Mouse (Mus musculus): ENCODE results near the gene Fam53b. TPM values are rescaled to one million over a fixed set of nuclear protein-coding genes. Genes with fewer than 3 reads are reported as not detected.

Fam53b gene
- polyA plus RNA-seq, 1 experiment from 2014 or later, result 20.4 TPM

DNA sequence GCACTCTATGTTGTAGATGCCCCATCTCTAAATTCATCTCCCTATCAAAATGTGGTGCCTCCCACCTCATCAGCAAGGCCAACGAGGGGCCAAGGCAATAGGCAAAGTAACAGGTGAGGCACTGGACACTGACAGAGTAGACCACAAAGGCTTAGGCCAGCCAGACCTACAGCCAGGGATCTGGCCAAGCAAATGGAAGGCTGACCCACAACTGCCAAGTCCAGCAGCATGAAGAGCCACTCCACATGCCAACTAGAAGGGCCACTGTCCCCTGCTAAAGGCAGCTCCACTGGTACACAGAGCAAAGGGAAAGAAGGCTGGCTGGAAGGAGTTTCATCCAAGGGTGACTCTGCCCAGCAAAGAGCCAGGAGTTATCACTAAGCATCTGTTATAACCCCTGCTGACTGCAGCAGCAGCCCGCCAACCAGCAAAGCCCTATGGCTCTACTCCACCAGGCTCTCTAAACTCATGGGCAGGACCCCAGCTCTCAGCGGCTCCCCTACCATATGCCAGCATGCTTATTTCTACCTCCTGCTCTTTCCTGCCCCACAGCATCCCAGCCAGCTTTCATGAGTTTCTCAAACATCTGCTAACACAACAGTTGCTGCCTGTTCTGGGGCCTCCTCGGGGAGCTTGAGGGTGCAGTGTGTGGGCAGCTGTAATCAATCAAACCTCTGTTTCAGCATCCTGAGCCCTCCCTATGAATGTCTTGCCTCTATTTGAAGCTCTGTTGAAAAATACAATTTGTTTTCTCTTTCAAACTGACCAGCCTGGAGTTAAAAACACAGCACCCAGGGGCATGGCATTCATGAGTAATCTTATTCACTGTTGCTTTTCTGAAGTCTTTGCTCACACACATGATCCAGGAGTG, 59.9 kb downstream of the Fam53b start:
- Histone ChIP-seq H3K27me3 (replicated peaks; ENCODE audit: control insufficient read depth, insufficient read depth, low read length) (no peaks in the 10 kb centered on the region), H3K9ac (ENCODE audit: low read depth, low read length) (no peak overlapping the region), H3K4me3 (ENCODE audit: low read depth, low read length) (no peak overlapping the region), H3K4me1 (replicated peaks; ENCODE audit: control insufficient read depth, insufficient read depth, low read length) (0 out of 2 replicates have a peak, but pooled peaks cover 7% of the 10 kb centered on the region), H3K27ac (ENCODE audit: low read depth, low read length) (no peak overlapping the region), H3K9me3 (ENCODE audit: control insufficient read depth, low read length) (no peaks in the 10 kb centered on the region), H3K36me3 (ENCODE audit: control insufficient read depth, insufficient read depth, low read length) (peaks cover 8% of the 10 kb centered on the region), H3K4me2 (no peak overlapping the region)
- no peak for DNase-seq (ENCODE audit: low spot score)
- ATAC-seq (replicated peaks; ENCODE audit: low FRiP score), result 0 out of 2 replicates have a peak, but pooled peaks have one; percentile 30
- 68% methylated on average over 4 of the region's 4 CpGs for WGBS

DNA sequence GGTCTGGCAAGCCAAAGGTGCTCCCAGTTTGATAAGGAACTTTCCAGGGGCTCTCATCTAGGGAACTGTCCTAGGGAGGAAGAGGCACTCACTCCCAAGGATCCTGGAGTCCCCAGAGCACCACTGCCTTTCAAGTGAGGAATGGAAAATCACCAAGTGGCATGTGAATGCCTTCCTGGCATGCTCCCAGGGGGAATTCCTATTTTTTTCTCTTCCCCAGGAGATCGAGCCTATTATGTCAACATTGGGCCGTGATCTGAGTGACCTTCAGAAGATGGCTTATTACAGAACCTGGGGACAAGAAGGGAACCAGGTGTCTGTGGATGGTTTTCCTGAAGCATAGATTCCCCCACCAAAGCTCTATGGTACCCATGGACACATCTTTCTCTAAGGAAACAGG, 62.0 kb downstream of the Fam53b start:
- no peak overlapping the region for H3K4me2 ChIP-seq
- WGBS, result 79% methylated on average over 2 of the region's 2 CpGs
- ATAC-seq (replicated peaks; ENCODE audit: low FRiP score), result no peak
- no peak overlapping the region for H3K27ac ChIP-seq (ENCODE audit: low read depth, low read length)
- H3K27me3 ChIP-seq (replicated peaks; ENCODE audit: control insufficient read depth, insufficient read depth, low read length), result no peaks in the 10 kb centered on the region
- no peak overlapping the region for H3K4me3 ChIP-seq (ENCODE audit: low read depth, low read length)
- H3K9me3 ChIP-seq (ENCODE audit: control insufficient read depth, low read length), result no peaks in the 10 kb centered on the region
- no peak overlapping the region for H3K9ac ChIP-seq (ENCODE audit: low read depth, low read length)
- no peak for DNase-seq (ENCODE audit: low spot score)
- no peaks in the 10 kb centered on the region for H3K36me3 ChIP-seq (ENCODE audit: control insufficient read depth, insufficient read depth, low read length)
- H3K4me1 ChIP-seq (replicated peaks; ENCODE audit: control insufficient read depth, insufficient read depth, low read length), result 0 out of 2 replicates have a peak, but pooled peaks cover 7% of the 10 kb centered on the region

- DNase-seq (ENCODE audit: low spot score) (no peak), ATAC-seq (replicated peaks; ENCODE audit: low FRiP score) (no peak)
- no peak overlapping the region for H3K27ac ChIP-seq (ENCODE audit: low read depth, low read length)
- no peaks in the 10 kb centered on the region for H3K27me3 ChIP-seq (replicated peaks; ENCODE audit: control insufficient read depth, insufficient read depth, low read length)
- 0 out of 2 replicates have a peak, but pooled peaks cover 3% of the 10 kb centered on the region for H3K4me1 ChIP-seq (replicated peaks; ENCODE audit: control insufficient read depth, insufficient read depth, low read length)
- no peaks in the 10 kb centered on the region for H3K9me3 ChIP-seq (ENCODE audit: control insufficient read depth, low read length)
- no peaks in the 10 kb centered on the region for H3K36me3 ChIP-seq (ENCODE audit: control insufficient read depth, insufficient read depth, low read length)
- H3K9ac ChIP-seq (ENCODE audit: low read depth, low read length), result no peak overlapping the region
- H3K4me3 ChIP-seq (ENCODE audit: low read depth, low read length), result no peak overlapping the region
- no peak overlapping the region for H3K4me2 ChIP-seq
- 90% methylated on average over 11 of the region's 11 CpGs for WGBS
These were observed 64.2 kb downstream of the Fam53b start for GRCm38 (mm10) chr7:132749504-132749903.

DNA sequence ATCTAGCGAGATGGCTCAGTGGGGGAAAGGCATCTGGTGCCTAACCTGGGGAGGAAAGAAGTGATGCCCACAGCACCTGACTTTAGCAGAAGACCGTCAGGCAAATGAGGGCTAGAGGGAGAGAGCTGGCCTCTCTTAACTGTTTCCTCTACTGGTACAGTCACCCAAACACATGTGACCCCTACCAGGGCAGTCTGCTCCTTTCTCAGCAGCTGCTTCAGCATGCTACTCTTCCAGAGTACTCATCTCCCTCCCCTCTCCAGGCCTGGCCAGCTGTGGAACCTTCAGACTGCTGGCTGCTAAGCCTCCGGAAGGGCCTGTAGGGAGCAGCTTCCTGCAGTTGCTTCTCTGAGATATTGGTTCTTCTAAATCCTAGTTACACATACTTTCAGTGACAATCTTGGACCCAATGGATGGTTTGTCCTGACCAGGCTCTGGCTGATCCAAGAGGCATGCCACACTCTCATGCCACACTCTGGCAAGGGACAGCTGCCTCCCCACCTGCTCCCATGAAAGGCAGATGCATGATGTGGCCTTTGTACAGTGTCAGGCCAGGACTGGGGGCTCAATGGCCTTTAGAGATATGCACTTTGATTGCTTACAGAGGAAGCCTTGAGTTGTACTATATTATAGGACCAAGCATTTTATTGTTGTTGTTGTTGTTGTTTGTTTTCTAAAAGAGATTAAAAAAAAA, 65.5 kb downstream of the Fam53b start:
- Histone ChIP-seq H3K27ac (ENCODE audit: low read depth, low read length) (no peak overlapping the region), H3K4me2 (no peak overlapping the region), H3K9ac (ENCODE audit: low read depth, low read length) (no peak overlapping the region), H3K27me3 (replicated peaks; ENCODE audit: control insufficient read depth, insufficient read depth, low read length) (no peaks in the 10 kb centered on the region), H3K9me3 (ENCODE audit: control insufficient read depth, low read length) (no peaks in the 10 kb centered on the region), H3K36me3 (ENCODE audit: control insufficient read depth, insufficient read depth, low read length) (no peaks in the 10 kb centered on the region), H3K4me3 (ENCODE audit: low read depth, low read length) (no peak overlapping the region), H3K4me1 (replicated peaks; ENCODE audit: control insufficient read depth, insufficient read depth, low read length) (no peaks in the 10 kb centered on the region)
- ATAC-seq (replicated peaks; ENCODE audit: low FRiP score) (no peak), DNase-seq (ENCODE audit: low spot score) (no peak)
- WGBS, result 77% methylated on average over 3 of the region's 3 CpGs

DNA sequence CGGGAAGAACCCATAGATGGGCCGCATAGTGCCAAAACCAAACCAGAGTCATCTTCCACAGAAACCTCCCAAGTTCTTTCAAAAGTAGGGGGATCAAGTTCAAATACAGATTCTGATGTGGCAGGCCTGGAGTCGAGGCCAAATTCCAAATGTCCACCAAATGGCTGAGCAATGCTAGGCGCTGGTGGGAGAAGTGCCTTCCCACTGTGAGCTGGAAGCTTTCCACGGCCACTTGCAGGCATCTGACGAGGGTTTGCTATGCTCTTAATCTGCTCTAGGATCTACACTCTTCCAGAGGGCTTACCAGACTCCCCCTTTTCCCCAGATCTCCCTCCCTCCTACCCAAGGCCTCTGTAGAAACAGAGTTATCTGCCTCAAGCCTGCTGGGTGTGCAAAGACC, 66.6 kb downstream of the Fam53b start:
- Histone ChIP-seq H3K9me3 (ENCODE audit: control insufficient read depth, low read length) (no peaks in the 10 kb centered on the region), H3K27ac (ENCODE audit: low read depth, low read length) (no peak overlapping the region), H3K27me3 (replicated peaks; ENCODE audit: control insufficient read depth, insufficient read depth, low read length) (no peaks in the 10 kb centered on the region), H3K4me2 (no peak overlapping the region), H3K4me1 (replicated peaks; ENCODE audit: control insufficient read depth, insufficient read depth, low read length) (no peaks in the 10 kb centered on the region; the same call in 1 of the 2 replicates), H3K4me3 (ENCODE audit: low read depth, low read length) (no peak overlapping the region), H3K36me3 (ENCODE audit: control insufficient read depth, insufficient read depth, low read length) (no peaks in the 10 kb centered on the region), H3K9ac (ENCODE audit: low read depth, low read length) (no peak overlapping the region)
- DNase-seq (ENCODE audit: low spot score), result no peak
- no peak for ATAC-seq (replicated peaks; ENCODE audit: low FRiP score)
- WGBS, result 78% methylated on average over 6 of the region's 6 CpGs

DNA sequence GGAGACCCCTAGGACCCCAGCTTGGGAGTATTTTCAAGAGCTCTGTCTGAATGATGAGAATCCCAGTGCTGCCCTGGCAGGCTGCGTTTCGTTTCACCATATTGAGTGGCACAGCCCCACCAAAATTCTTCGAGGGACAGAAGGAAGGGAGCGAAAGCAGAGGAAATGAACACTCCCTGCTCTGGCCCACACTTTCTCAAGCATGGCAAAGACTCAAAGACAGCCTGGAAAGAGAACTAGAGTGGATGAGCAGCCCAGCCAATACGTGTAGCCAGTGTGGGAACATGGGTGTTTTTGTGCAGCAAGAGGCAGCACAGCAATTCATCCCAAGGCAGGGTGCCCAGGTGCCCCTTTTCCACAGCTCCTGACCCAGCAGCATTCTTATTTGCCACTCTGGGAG, 70.8 kb downstream of the Fam53b start:
- no peak overlapping the region for H3K4me3 ChIP-seq (ENCODE audit: low read depth, low read length)

GRCm38 (mm10) chr7:132739829-132740228, 73.9 kb downstream of the Fam53b start:
- peaks cover 51% of the 10 kb centered on the region for H3K4me1 ChIP-seq (replicated peaks; ENCODE audit: control insufficient read depth, insufficient read depth, low read length)
- H3K4me2 ChIP-seq, result peak overlapping the region; percentile 50
- H3K36me3 ChIP-seq (ENCODE audit: control insufficient read depth, insufficient read depth, low read length), result no peaks in the 10 kb centered on the region

More for the DNA sequence above, 70.8 kb downstream of the Fam53b start:
- ATAC-seq (replicated peaks; ENCODE audit: low FRiP score), result no peak
- Histone ChIP-seq H3K4me2 (no peak overlapping the region), H3K27ac (ENCODE audit: low read depth, low read length) (no peak overlapping the region), H3K9ac (ENCODE audit: low read depth, low read length) (no peak overlapping the region), H3K36me3 (ENCODE audit: control insufficient read depth, insufficient read depth, low read length) (no peaks in the 10 kb centered on the region), H3K4me1 (replicated peaks; ENCODE audit: control insufficient read depth, insufficient read depth, low read length) (peaks cover 23% of the 10 kb centered on the region), H3K27me3 (replicated peaks; ENCODE audit: control insufficient read depth, insufficient read depth, low read length) (no peaks in the 10 kb centered on the region), H3K9me3 (ENCODE audit: control insufficient read depth, low read length) (no peaks in the 10 kb centered on the region)
- WGBS, result 89% methylated on average over 5 of the region's 5 CpGs
- no peak for DNase-seq (ENCODE audit: low spot score)

GRCm38 (mm10) chr7:132738844-132739243, 74.8 kb downstream of the Fam53b start:
- no peaks in the 10 kb centered on the region for H3K36me3 ChIP-seq (ENCODE audit: control insufficient read depth, insufficient read depth, low read length)
- peak overlapping the region; percentile 50 for H3K4me2 ChIP-seq
- peak overlapping the region; percentile 75 for H3K27ac ChIP-seq (ENCODE audit: low read depth, low read length)
- H3K27me3 ChIP-seq (replicated peaks; ENCODE audit: control insufficient read depth, insufficient read depth, low read length), result no peaks in the 10 kb centered on the region
- H3K4me3 ChIP-seq (ENCODE audit: low read depth, low read length), result no peak overlapping the region
- no peaks in the 10 kb centered on the region for H3K9me3 ChIP-seq (ENCODE audit: control insufficient read depth, low read length)
- 72% methylated on average over 6 of the region's 6 CpGs for WGBS
- no peak for DNase-seq (ENCODE audit: low spot score)
- ATAC-seq (replicated peaks; ENCODE audit: low FRiP score), result peak; percentile 79
- H3K9ac ChIP-seq (ENCODE audit: low read depth, low read length), result peak overlapping the region; percentile 47; the same call in 1 of the 2 replicates
- peaks cover 53% of the 10 kb centered on the region for H3K4me1 ChIP-seq (replicated peaks; ENCODE audit: control insufficient read depth, insufficient read depth, low read length)

More at GRCm38 (mm10) chr7:132739829-132740228, 73.9 kb downstream of the Fam53b start:
- Histone ChIP-seq H3K4me3 (ENCODE audit: low read depth, low read length) (no peak overlapping the region), H3K9ac (ENCODE audit: low read depth, low read length) (no peak overlapping the region), H3K27ac (ENCODE audit: low read depth, low read length) (peak overlapping the region; percentile 27), H3K27me3 (replicated peaks; ENCODE audit: control insufficient read depth, insufficient read depth, low read length) (no peaks in the 10 kb centered on the region), H3K9me3 (ENCODE audit: control insufficient read depth, low read length) (no peaks in the 10 kb centered on the region)
- DNase-seq (ENCODE audit: low spot score) (no peak), ATAC-seq (replicated peaks; ENCODE audit: low FRiP score) (peak; percentile 51; the same call in 1 of the 2 replicates)
- 58% methylated on average over 6 of the region's 6 CpGs for WGBS

All from liver, embryonic 11.5 days (tissue).